Mouse (Mus musculus) hindbrain, embryonic 16.5 days (tissue): Measurements from ENCODE around the gene Wdr18. TPM values are rescaled to one million over a fixed set of nuclear protein-coding genes. Genes with fewer than 3 reads are reported as not detected.
"Not testable (repeated sequence)": the region's sequence is repeated elsewhere in the genome, so short reads cannot be mapped to it uniquely, and the experiment has no call there.

ENCODE experiments used
- ATAC-seq: fragments of 200-750 bp; cut with Nextera tagmentation; 2 replicates; pipeline ENCODE4 v1.8.0; 2017; ENCODE audit warnings: moderate TSS enrichment, moderate library complexity
- H3K27ac ChIP-seq: fragments of 300-500 bp; sonication (generic); 2 replicates; pipeline ENCODE4 v1.5.1; 2014; ENCODE audit warnings: low read depth, mild to moderate bottlenecking, control low read depth, low read length, moderate library complexity
- H3K27me3 ChIP-seq: fragments of 300-500 bp; sonication (generic); replicated peaks from 2 replicates; pipeline ENCODE4 v1.6.1; 2014; ENCODE audit warnings: low read length; ENCODE audit not compliant: control insufficient read depth, insufficient read depth
- H3K36me3 ChIP-seq: fragments of 300-500 bp; sonication (generic); 2 replicates; pipeline ENCODE4 v1.6.1; 2014; ENCODE audit warnings: mild to moderate bottlenecking, low read length, moderate library complexity, mixed read lengths; ENCODE audit not compliant: control insufficient read depth, insufficient read depth
- H3K4me1 ChIP-seq: fragments of 300-500 bp; sonication (generic); 2 replicates; pipeline ENCODE4 v1.6.1; 2014; ENCODE audit warnings: low read depth, low read length; ENCODE audit not compliant: control insufficient read depth, insufficient read depth
- H3K4me2 ChIP-seq: fragments of 300-500 bp; sonication (generic); 2 replicates; pipeline ENCODE4 v1.6.1; 2014; ENCODE audit warnings: mild to moderate bottlenecking, low read length, control low read depth, moderate library complexity
- H3K4me3 ChIP-seq: fragments of 300-500 bp; sonication (generic); 2 replicates; pipeline ENCODE4 v1.5.1; 2014; ENCODE audit warnings: mild to moderate bottlenecking, low read length, control low read depth, moderate library complexity
- H3K9ac ChIP-seq: fragments of 300-500 bp; sonication (generic); 2 replicates; pipeline ENCODE4 v1.6.1; 2014; ENCODE audit warnings: low read depth, mild to moderate bottlenecking, control low read depth, low read length, moderate library complexity
- H3K9me3 ChIP-seq: fragments of 300-500 bp; sonication (generic); 2 replicates; pipeline ENCODE4 v1.6.1; 2014; ENCODE audit warnings: mild to moderate bottlenecking, low read length, moderate library complexity; ENCODE audit not compliant: control insufficient read depth
- WGBS: fragments of 180-500 bp; shearing (Covaris S2); extraction: QIAGEN DNeasy Blood & Tissue Kit; methylation state at CpG from one replicate; pipeline ENCODE4 v1.1.7; 2014; 5-methylcytosine and 5-hydroxymethylcytosine counted together
- polyA plus RNA-seq: library from polyadenylated mRNA; unstranded; fragments of >200 nt; fragmentation: Nextera tagmentation; extraction: Ambion mirVana; gene quantifications from 2 replicates; pipeline ENCODE4 v1.2.1, GENCODE M21; 2015

The Wdr18 gene
- polyA plus RNA-seq, 1 experiment from 2014 or later: 102 TPM

DNA sequence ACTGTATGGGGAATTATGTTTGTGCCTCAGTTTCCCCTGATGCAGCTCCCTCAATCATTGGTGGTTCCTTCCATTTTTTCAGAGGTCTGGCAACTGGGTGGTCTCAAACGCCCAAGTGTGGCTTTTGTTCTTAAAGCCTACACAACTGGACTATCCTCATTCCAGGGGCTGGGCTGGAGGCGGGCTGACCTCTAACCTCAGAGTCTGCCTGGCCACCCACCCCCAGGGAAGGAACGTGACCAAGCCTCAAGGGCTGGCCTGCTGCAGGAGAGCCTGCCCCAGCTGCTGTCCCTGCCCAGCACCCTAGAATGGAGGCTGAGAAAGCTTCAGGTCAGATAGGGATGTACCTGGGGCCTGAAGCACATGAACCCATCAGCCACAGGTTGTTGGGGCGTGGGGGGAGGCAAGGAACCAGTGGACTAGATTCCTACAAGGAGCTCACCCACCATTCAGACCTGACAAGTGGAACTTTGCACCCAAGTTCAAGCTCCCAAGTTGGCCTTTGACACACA lies 3.3 kb upstream of the Wdr18 start:
- no peak for ATAC-seq
- no peak overlapping the region for H3K9ac ChIP-seq

DNA sequence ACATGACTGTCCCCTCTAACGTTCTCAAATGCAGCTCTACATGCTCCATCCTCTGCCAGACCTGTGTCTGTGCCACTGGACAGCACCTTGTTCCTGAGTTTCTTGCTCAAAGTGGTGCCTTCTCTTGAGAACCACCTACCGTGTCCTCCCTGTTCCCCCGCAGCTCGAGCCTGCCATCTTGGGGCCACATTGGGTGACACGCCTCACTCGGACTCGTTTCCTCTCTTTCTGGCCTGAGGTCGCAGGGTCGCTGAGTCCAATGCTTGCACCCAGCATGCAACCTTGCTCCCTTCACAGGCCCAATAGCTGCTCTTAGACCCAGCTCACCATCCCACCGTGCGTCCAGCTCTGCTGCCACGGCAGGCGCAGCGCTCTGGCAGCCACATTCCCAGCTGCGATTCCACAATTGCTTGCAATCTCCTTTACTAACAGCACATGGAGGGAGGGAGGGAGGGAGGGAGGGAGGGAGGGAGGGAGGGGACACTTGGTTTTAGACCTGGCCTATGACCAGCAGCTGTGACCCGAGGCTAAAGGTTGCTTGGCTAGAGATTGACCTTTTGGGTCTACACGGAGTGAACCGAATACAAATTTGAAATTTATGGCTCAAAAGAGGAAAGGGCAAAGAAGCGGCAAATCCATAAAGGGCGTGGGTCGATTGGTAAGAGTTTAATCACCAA lies 1.7 kb upstream of the Wdr18 start:
- Histone ChIP-seq H3K36me3 (peaks cover 7% of the 10 kb centered on the region; the same call in 1 of the 2 replicates), H3K4me3 (no peak overlapping the region), H3K27me3 (no peaks in the 10 kb centered on the region), H3K9me3 (no peaks in the 10 kb centered on the region), H3K9ac (no peak overlapping the region), H3K4me1 (peaks cover 9% of the 10 kb centered on the region), H3K27ac (no peak overlapping the region), H3K4me2 (no peak overlapping the region)
- no peak for ATAC-seq
- 12% methylated on average over 21 of the region's 21 CpGs for WGBS

More for the DNA sequence above, 3.3 kb upstream of the Wdr18 start:
- Histone ChIP-seq H3K36me3 (peaks cover 6% of the 10 kb centered on the region; the same call in 1 of the 2 replicates), H3K4me2 (no peak overlapping the region), H3K4me1 (peaks cover 9% of the 10 kb centered on the region), H3K27ac (no peak overlapping the region), H3K9me3 (no peaks in the 10 kb centered on the region), H3K4me3 (no peak overlapping the region), H3K27me3 (no peaks in the 10 kb centered on the region)
- WGBS: 24% methylated on average over 4 of the region's 4 CpGs

DNA sequence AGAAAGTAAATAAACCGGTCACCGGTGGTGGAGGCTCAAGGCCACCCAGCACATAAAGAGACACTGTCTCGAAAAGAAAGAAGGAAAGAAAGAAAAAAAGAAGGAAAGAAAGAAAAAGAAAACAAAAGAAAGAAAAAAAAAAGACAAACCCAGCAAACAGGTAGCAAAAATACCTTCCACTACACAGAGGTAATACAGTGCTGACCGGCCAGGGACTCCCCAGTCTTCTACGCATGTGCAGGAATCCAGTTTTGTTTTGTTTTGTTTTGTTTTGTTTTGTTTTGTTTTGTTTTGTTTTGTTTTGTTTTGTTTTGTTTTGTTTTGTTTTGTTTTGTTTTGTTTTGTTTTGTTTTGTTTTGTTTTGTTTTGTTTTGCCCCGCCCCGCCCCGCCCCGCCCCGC lies 540 bp upstream of the Wdr18 start:
- H3K36me3 ChIP-seq, H3K27ac ChIP-seq, H3K27me3 ChIP-seq, H3K4me1 ChIP-seq, H3K9me3 ChIP-seq, ATAC-seq, H3K9ac ChIP-seq: not testable (repeated sequence)
- 35% methylated on average over 10 of the region's 10 CpGs for WGBS
- Histone ChIP-seq H3K4me2 (peak overlapping the region; percentile 33), H3K4me3 (peak overlapping the region; percentile 69; the same call in 1 of the 2 replicates)

DNA sequence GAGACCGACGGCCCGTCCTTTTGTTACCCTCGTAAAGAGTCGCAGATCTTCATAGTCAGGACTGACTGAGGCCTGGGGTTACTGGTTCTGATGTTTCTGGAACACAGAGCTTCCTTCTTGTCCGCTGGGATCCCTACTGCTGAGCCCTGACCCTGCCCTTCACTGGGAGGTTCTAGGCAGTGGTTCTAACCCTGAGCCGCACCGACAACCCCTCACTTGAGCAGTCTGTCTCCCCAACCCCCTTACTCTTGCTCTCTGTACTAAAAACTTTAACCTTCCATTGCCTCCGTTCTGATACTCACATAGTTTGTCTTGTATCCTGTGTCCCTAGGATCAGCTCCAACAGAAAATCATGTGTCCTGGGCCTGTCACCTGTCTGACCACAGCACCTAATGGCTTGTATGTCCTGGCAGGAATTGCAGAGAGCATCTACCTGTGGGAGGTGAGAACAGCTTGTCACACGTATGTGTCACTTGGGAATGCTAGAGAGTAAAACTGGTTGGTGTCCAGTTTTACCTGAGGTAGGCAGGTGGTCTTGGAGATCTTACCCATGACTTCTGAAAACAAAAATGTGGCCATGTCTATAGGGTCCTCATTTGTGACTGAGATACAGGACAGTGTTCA lies 831 bp downstream of the Wdr18 start:
- Histone ChIP-seq H3K9ac (peak overlapping the region; percentile 78), H3K4me3 (peak overlapping the region; percentile 69), H3K9me3 (no peaks in the 10 kb centered on the region), H3K27ac (peak overlapping the region; percentile 76), H3K4me2 (peak overlapping the region; percentile 89), H3K4me1 (peaks cover 9% of the 10 kb centered on the region), H3K27me3 (no peaks in the 10 kb centered on the region), H3K36me3 (peaks cover 14% of the 10 kb centered on the region)
- 18% methylated on average over 10 of the region's 10 CpGs for WGBS
- ATAC-seq: no peak

DNA sequence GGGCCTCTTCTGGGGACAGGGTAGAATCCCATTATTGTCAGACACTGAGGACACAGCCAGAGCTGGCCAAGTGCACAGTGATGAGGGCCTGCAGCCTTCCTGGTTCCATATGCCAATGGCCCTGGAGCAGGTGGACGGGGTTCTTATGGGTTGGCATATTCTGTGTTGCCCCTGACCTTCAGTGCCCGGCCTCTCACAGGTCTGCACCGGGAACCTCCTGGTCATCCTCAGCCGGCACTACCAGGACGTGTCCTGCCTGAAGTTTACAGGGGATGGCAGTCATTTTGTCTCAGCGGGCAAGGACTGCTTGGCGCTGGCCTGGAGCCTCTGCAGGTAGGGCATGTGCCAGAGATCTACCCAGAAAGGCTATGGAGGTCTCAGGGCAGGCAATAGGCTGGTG lies 4.8 kb downstream of the Wdr18 start:
- peaks cover 9% of the 10 kb centered on the region for H3K4me1 ChIP-seq
- H3K9ac ChIP-seq: no peak overlapping the region
- no peak overlapping the region for H3K4me3 ChIP-seq
- H3K27me3 ChIP-seq: peaks cover 5% of the 10 kb centered on the region; the same call in 1 of the 2 replicates
- H3K27ac ChIP-seq: no peak overlapping the region
- ATAC-seq: no peak
- peaks cover 32% of the 10 kb centered on the region for H3K36me3 ChIP-seq
- no peaks in the 10 kb centered on the region for H3K9me3 ChIP-seq
- 93% methylated on average over 7 of the region's 7 CpGs for WGBS
- H3K4me2 ChIP-seq: no peak overlapping the region

DNA sequence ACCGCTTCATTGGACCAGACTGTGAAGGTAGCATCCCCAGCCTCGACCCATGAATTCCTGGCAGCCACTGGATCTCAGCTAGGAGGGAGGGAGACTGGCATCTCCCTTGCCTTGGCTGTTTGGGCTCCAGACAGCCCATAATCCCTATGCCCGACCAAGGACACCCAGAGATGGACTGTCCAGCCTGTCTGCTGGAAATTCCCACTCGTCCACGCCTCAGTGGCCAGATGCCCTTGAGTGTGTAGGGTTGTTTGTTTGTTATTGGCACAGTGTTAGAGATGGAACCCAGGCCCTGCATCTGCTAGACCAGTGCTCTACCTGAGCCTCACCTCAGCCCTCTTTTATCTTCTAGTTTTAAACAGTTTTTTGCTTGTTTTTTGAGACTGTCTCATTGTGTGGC lies 5.4 kb downstream of the Wdr18 start:
- no peak overlapping the region for H3K4me3 ChIP-seq
- peaks cover 5% of the 10 kb centered on the region; the same call in 1 of the 2 replicates for H3K27me3 ChIP-seq
- no peak overlapping the region for H3K4me2 ChIP-seq
- peaks cover 9% of the 10 kb centered on the region for H3K4me1 ChIP-seq
- 85% methylated on average over 5 of the region's 5 CpGs for WGBS
- H3K9me3 ChIP-seq: no peaks in the 10 kb centered on the region
- H3K27ac ChIP-seq: no peak overlapping the region
- H3K36me3 ChIP-seq: peaks cover 32% of the 10 kb centered on the region
- no peak overlapping the region for H3K9ac ChIP-seq
- no peak for ATAC-seq

DNA sequence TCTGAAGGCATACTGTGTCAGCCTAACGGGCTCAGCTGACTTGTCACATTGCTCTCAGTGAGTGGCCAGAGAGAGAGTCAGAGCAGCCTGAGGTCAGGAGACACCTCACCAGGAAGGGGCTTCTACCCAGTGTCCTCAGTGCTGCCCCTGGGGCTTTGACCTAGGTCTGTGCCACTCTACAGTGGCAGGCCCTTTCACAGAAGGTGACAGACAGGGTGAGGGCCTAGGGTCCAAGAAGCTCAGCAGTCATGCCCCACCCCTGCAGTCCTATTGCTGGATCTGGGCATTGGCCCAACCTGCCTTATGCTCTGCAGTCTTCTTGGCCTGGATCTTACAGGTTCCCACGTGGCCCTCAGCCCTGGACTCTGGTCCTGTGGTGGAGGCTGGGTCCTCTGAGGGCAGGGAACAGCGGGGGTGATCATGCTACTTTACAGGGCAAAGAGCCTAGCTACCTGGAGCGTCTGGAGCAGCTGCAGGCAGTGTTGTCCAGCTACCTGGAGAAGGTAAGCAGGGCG lies 7.0 kb downstream of the Wdr18 start:
- Histone ChIP-seq H3K36me3 (peaks cover 32% of the 10 kb centered on the region), H3K9me3 (no peaks in the 10 kb centered on the region), H3K4me2 (no peak overlapping the region), H3K4me1 (peaks cover 7% of the 10 kb centered on the region), H3K4me3 (no peak overlapping the region), H3K27ac (no peak overlapping the region), H3K9ac (no peak overlapping the region), H3K27me3 (peaks cover 19% of the 10 kb centered on the region)
- 93% methylated on average over 5 of the region's 5 CpGs for WGBS
- ATAC-seq: no peak

DNA sequence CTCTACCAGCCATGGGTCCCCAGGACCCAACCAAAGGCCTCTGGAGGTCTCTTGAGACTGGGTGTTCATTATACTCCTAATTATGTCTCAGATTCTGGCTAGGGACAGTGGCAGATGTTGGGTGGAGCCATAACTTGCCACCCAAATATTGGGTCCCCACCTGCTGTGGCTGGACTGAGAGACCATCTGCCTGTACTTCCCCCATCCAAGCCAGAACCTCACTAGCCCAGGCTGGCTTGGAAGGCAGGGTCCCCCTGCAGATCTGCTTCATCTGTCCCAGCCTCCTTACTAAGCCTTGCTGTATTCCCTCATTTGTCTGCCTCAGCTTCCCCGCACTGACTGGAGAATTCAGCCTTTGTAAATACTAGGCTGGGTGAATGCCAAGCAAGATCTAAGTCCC lies 8.2 kb downstream of the Wdr18 start:
- WGBS: 71% methylated on average over 1 of the region's 1 CpGs
- H3K4me1 ChIP-seq: peaks cover 7% of the 10 kb centered on the region

DNA sequence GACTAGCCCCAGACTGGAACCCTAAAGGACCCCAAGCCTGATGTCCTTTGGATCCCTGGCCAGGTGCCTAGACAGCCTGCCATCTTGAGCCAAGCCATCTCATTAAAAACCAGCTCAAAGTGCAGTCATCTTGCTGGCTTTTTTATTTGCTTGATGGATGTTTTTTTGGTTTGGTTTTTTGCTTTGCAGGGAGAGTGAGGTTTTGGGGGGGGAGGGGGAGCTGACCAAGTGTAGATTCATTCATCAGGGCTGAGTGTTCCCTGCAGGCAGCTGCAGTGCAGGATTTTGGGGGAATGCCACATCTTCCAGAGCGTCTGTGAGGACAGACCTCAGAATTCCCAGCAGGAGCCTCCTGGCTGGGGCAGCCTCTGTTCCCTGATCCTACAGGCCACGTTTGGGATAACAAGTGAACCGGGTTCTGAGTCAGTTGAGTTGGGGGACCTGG lies 9.2 kb downstream of the Wdr18 start:
- Histone ChIP-seq H3K36me3 (peaks cover 30% of the 10 kb centered on the region), H3K4me3 (no peak overlapping the region), H3K27ac (no peak overlapping the region; the same call in 1 of the 2 replicates), H3K27me3 (peaks cover 23% of the 10 kb centered on the region), H3K4me2 (no peak overlapping the region), H3K9ac (no peak overlapping the region), H3K4me1 (peaks cover 7% of the 10 kb centered on the region), H3K9me3 (no peaks in the 10 kb centered on the region)
- 8% methylated on average over 3 of the region's 3 CpGs for WGBS
- no peak for ATAC-seq

More for the DNA sequence above, 8.2 kb downstream of the Wdr18 start:
- no peaks in the 10 kb centered on the region for H3K9me3 ChIP-seq
- no peak overlapping the region for H3K9ac ChIP-seq
- no peak overlapping the region for H3K4me2 ChIP-seq
- peaks cover 25% of the 10 kb centered on the region for H3K36me3 ChIP-seq
- H3K27ac ChIP-seq: no peak overlapping the region
- no peak overlapping the region for H3K4me3 ChIP-seq
- no peak for ATAC-seq
- H3K27me3 ChIP-seq: peaks cover 23% of the 10 kb centered on the region
